In genomic region chr5:128815078-128815477, GRCm38 (mm10) we compare ENCODE assay signal across 25 mouse cellular contexts.
DNase-seq lines count a peak whose midpoint lies in the region; ATAC-seq and TF ChIP-seq lines count a peak whose summit lies in the region.
"Had no signal": no experiment of that assay in that cellular context is flagged by ENCODE, and none has a peak within 500 bp of the region (broad histone marks: within the 10 kb centered on the region; RNA-seq: fewer than 3 reads in every experiment).

No protein-coding gene starts in this region.

- no peak overlapping the region for H3K4me3 ChIP-seq in hindbrain, embryonic 14.5 days (replicated peaks; ENCODE audit: low read length)
- no peak overlapping the region for H3K4me3 ChIP-seq in hindbrain, embryonic 13.5 days
- no peak overlapping the region for H3K4me3 ChIP-seq in midbrain, embryonic 16.5 days (ENCODE audit: low read depth, low read length)
- H3K4me3 ChIP-seq in midbrain, embryonic 14.5 days (replicated peaks; ENCODE audit: low read depth, low read length), result no peak overlapping the region
- H3K4me3 ChIP-seq in forebrain, postnatal 0 days (ENCODE audit: low read depth, low read length), result no peak overlapping the region
- H3K4me3 ChIP-seq in neural tube, embryonic 15.5 days (replicated peaks), result no peak overlapping the region
- H3K4me3 ChIP-seq in stomach, postnatal 0 days (ENCODE audit: low read depth, low read length), result no peak overlapping the region
- H3K4me3 ChIP-seq: embryonic facial prominence, embryonic 10.5 days; gastrocnemius, adult 2 months; heart, embryonic 10.5 days; limb, embryonic 13.5 days; liver, embryonic 13.5 days; myocyte had no signal

- DNase-seq in hindbrain, embryonic 14.5 days (ENCODE audit: low spot score), result no peak
- no peak for DNase-seq in midbrain, embryonic 14.5 days
- DNase-seq in forebrain, postnatal 0 days, result peak; percentile 61
- no peak for DNase-seq in stomach, postnatal 0 days (ENCODE audit: low spot score)
- no peak for DNase-seq in thymus, postnatal 25 days
- DNase-seq: adrenal gland, postnatal 36 days; cerebellum, adult 8-10 months; gastrocnemius, adult 2 months; heart, postnatal 10 days; kidney, adult 8-10 months; kidney, postnatal 25 days; layer of hippocampus, adult 9-11 months; liver, embryonic 13.5 days; lung, embryonic 14.5 days; lung, postnatal 36 days; thymus, postnatal 4 days had no signal

- H3K9ac ChIP-seq in hindbrain, embryonic 14.5 days, result no peak overlapping the region
- H3K9ac ChIP-seq in hindbrain, embryonic 13.5 days, result no peak overlapping the region
- H3K9ac ChIP-seq in midbrain, embryonic 16.5 days (ENCODE audit: low read depth, low read length), result no peak overlapping the region
- no peak overlapping the region for H3K9ac ChIP-seq in midbrain, embryonic 14.5 days (replicated peaks; ENCODE audit: low read length)
- no peak overlapping the region for H3K9ac ChIP-seq in forebrain, postnatal 0 days
- H3K9ac ChIP-seq in neural tube, embryonic 15.5 days (replicated peaks), result no peak overlapping the region
- H3K9ac ChIP-seq in stomach, postnatal 0 days (ENCODE audit: low read length), result no peak overlapping the region
- H3K9ac ChIP-seq: limb, embryonic 13.5 days; liver, embryonic 13.5 days; lung, embryonic 14.5 days had no signal

- H3K4me2 ChIP-seq in hindbrain, embryonic 14.5 days (replicated peaks), result no peak overlapping the region
- H3K4me2 ChIP-seq in hindbrain, embryonic 13.5 days, result no peak overlapping the region
- H3K4me2 ChIP-seq in midbrain, embryonic 16.5 days (ENCODE audit: low read length), result no peak overlapping the region
- H3K4me2 ChIP-seq in midbrain, embryonic 14.5 days (ENCODE audit: low read length), result no peak overlapping the region
- H3K4me2 ChIP-seq in forebrain, postnatal 0 days (ENCODE audit: low read depth), result no peak overlapping the region
- no peak overlapping the region for H3K4me2 ChIP-seq in neural tube, embryonic 15.5 days
- no peak overlapping the region for H3K4me2 ChIP-seq in stomach, postnatal 0 days (replicated peaks; ENCODE audit: low read depth)
- H3K4me2 ChIP-seq: limb, embryonic 13.5 days; liver, embryonic 13.5 days; lung, embryonic 14.5 days had no signal

- H3K9me3 ChIP-seq in hindbrain, embryonic 14.5 days (ENCODE audit: control insufficient read depth, low read length), result no peaks in the 10 kb centered on the region
- no peaks in the 10 kb centered on the region for H3K9me3 ChIP-seq in hindbrain, embryonic 13.5 days
- H3K9me3 ChIP-seq in midbrain, embryonic 16.5 days (replicated peaks; ENCODE audit: control insufficient read depth, low read length, poor library complexity, severe bottlenecking), result no peaks in the 10 kb centered on the region
- no peaks in the 10 kb centered on the region for H3K9me3 ChIP-seq in midbrain, embryonic 14.5 days (ENCODE audit: control insufficient read depth, low read length)
- no peaks in the 10 kb centered on the region for H3K9me3 ChIP-seq in forebrain, postnatal 0 days (ENCODE audit: low read length)
- no peaks in the 10 kb centered on the region for H3K9me3 ChIP-seq in neural tube, embryonic 15.5 days (replicated peaks)
- H3K9me3 ChIP-seq in stomach, postnatal 0 days (ENCODE audit: control insufficient read depth, low read length), result no peaks in the 10 kb centered on the region
- H3K9me3 ChIP-seq: embryonic facial prominence, embryonic 10.5 days; heart, embryonic 10.5 days; limb, embryonic 13.5 days; liver, embryonic 13.5 days had no signal

- no peaks in the 10 kb centered on the region for H3K27me3 ChIP-seq in hindbrain, embryonic 14.5 days (ENCODE audit: control insufficient read depth, insufficient read depth, low read length)
- H3K27me3 ChIP-seq in hindbrain, embryonic 13.5 days, result no peaks in the 10 kb centered on the region
- H3K27me3 ChIP-seq in midbrain, embryonic 16.5 days (ENCODE audit: control insufficient read depth, insufficient read depth, low read depth, low read length), result no peaks in the 10 kb centered on the region
- no peaks in the 10 kb centered on the region for H3K27me3 ChIP-seq in midbrain, embryonic 14.5 days (ENCODE audit: control insufficient read depth, insufficient read depth, low read length)
- H3K27me3 ChIP-seq in forebrain, postnatal 0 days (ENCODE audit: insufficient read depth, low read length), result no peaks in the 10 kb centered on the region
- no peaks in the 10 kb centered on the region for H3K27me3 ChIP-seq in neural tube, embryonic 15.5 days (replicated peaks)
- H3K27me3 ChIP-seq in stomach, postnatal 0 days (ENCODE audit: control insufficient read depth, insufficient read depth, low read length), result no peaks in the 10 kb centered on the region
- H3K27me3 ChIP-seq: liver, embryonic 13.5 days had no signal

- peak overlapping the region; percentile 21; the same call in 1 of the 2 replicates for H3K27ac ChIP-seq in hindbrain, embryonic 14.5 days
- no peak overlapping the region for H3K27ac ChIP-seq in hindbrain, embryonic 13.5 days
- H3K27ac ChIP-seq in midbrain, embryonic 16.5 days (ENCODE audit: low read length), result peak overlapping the region; percentile 34; the same call in 1 of the 2 replicates
- H3K27ac ChIP-seq in midbrain, embryonic 14.5 days (replicated peaks; ENCODE audit: low read depth, low read length), result no peak overlapping the region
- peak overlapping the region; percentile 30; the same call in 1 of the 2 replicates for H3K27ac ChIP-seq in forebrain, postnatal 0 days (ENCODE audit: low read depth, low read length)
- H3K27ac ChIP-seq in neural tube, embryonic 15.5 days (replicated peaks), result peak overlapping the region; percentile 38
- no peak overlapping the region for H3K27ac ChIP-seq in stomach, postnatal 0 days (replicated peaks)
- H3K27ac ChIP-seq: embryonic facial prominence, embryonic 10.5 days; gastrocnemius, adult 2 months; heart, embryonic 10.5 days; limb, embryonic 13.5 days; liver, embryonic 13.5 days had no signal

- WGBS in hindbrain, embryonic 14.5 days, result 39% methylated on average over 6 of the region's 6 CpGs
- WGBS in hindbrain, embryonic 13.5 days, result 34% methylated on average over 6 of the region's 6 CpGs
- 48% methylated on average over 6 of the region's 6 CpGs for WGBS in midbrain, embryonic 16.5 days
- WGBS in midbrain, embryonic 14.5 days, result 61% methylated on average over 6 of the region's 6 CpGs
- WGBS in forebrain, postnatal 0 days, result 28% methylated on average over 6 of the region's 6 CpGs
- 38% methylated on average over 6 of the region's 6 CpGs for WGBS in neural tube, embryonic 15.5 days
- 77% methylated on average over 6 of the region's 6 CpGs for WGBS in stomach, postnatal 0 days

- no peak for TF ChIP-seq EP300 in stomach, postnatal 0 days (optimal IDR thresholded peaks at IDR 0.05)

- ATAC-seq in hindbrain, embryonic 14.5 days (ENCODE audit: low FRiP score), result no peak
- no peak for ATAC-seq in hindbrain, embryonic 13.5 days (ENCODE audit: low FRiP score)
- ATAC-seq in midbrain, embryonic 16.5 days, result no peak
- ATAC-seq in midbrain, embryonic 14.5 days (ENCODE audit: low FRiP score, low TSS enrichment), result no peak
- peak; percentile 72 for ATAC-seq in forebrain, postnatal 0 days
- no peak for ATAC-seq in neural tube, embryonic 15.5 days (ENCODE audit: low FRiP score)
- ATAC-seq in stomach, postnatal 0 days (ENCODE audit: low FRiP score, low TSS enrichment), result no peak
- ATAC-seq: activated CD4-positive, CD25-positive, alpha-beta regulatory T cell, adult 4 months had no signal

- H3K4me1 ChIP-seq in hindbrain, embryonic 14.5 days (replicated peaks; ENCODE audit: control insufficient read depth, insufficient read depth, low read length), result peaks cover 21% of the 10 kb centered on the region
- H3K4me1 ChIP-seq in hindbrain, embryonic 13.5 days (replicated peaks), result peaks cover 57% of the 10 kb centered on the region
- H3K4me1 ChIP-seq in midbrain, embryonic 16.5 days (ENCODE audit: control insufficient read depth, insufficient read depth, low read length), result peaks cover 11% of the 10 kb centered on the region
- peaks cover 15% of the 10 kb centered on the region for H3K4me1 ChIP-seq in midbrain, embryonic 14.5 days (ENCODE audit: control insufficient read depth, insufficient read depth, low read length)
- H3K4me1 ChIP-seq in forebrain, postnatal 0 days (ENCODE audit: insufficient read depth), result peaks cover 8% of the 10 kb centered on the region; the same call in 1 of the 2 replicates
- H3K4me1 ChIP-seq in neural tube, embryonic 15.5 days, result peaks cover 54% of the 10 kb centered on the region
- H3K4me1 ChIP-seq in stomach, postnatal 0 days (replicated peaks; ENCODE audit: control insufficient read depth, insufficient read depth), result no peaks in the 10 kb centered on the region
- H3K4me1 ChIP-seq: limb, embryonic 13.5 days; liver, embryonic 13.5 days had no signal

- no peak for TF ChIP-seq CTCF in forebrain, postnatal 0 days (IDR thresholded peaks at IDR 0.05; ENCODE audit: low read depth)
- TF ChIP-seq CTCF in stomach, postnatal 0 days (IDR thresholded peaks at IDR 0.05; ENCODE audit: low read depth), result no peak

- H3K36me3 ChIP-seq in hindbrain, embryonic 14.5 days (replicated peaks; ENCODE audit: control insufficient read depth, insufficient read depth), result no peaks in the 10 kb centered on the region
- no peaks in the 10 kb centered on the region for H3K36me3 ChIP-seq in hindbrain, embryonic 13.5 days
- H3K36me3 ChIP-seq in midbrain, embryonic 16.5 days (ENCODE audit: control insufficient read depth, insufficient read depth, low read length), result no peaks in the 10 kb centered on the region
- no peaks in the 10 kb centered on the region for H3K36me3 ChIP-seq in midbrain, embryonic 14.5 days (ENCODE audit: control insufficient read depth, insufficient read depth, low read length)
- no peaks in the 10 kb centered on the region for H3K36me3 ChIP-seq in forebrain, postnatal 0 days (ENCODE audit: insufficient read depth)
- no peaks in the 10 kb centered on the region for H3K36me3 ChIP-seq in neural tube, embryonic 15.5 days
- no peaks in the 10 kb centered on the region for H3K36me3 ChIP-seq in stomach, postnatal 0 days (ENCODE audit: control insufficient read depth, insufficient read depth, low read length)
- H3K36me3 ChIP-seq: embryonic facial prominence, embryonic 10.5 days; G1E; heart, embryonic 10.5 days; limb, embryonic 13.5 days; liver, embryonic 13.5 days had no signal

Comparison
In these comparisons a context has a peak if more than half of its experiments do, and no peak if none do; other contexts are left out.
1. H3K27ac ChIP-seq: peak in hindbrain, embryonic 14.5 days (single experiment), midbrain, embryonic 16.5 days (single experiment), forebrain, postnatal 0 days (single experiment) and neural tube, embryonic 15.5 days (single experiment); none in hindbrain, embryonic 13.5 days (single experiment), midbrain, embryonic 14.5 days (single experiment) and stomach, postnatal 0 days (single experiment).